Mouse (Mus musculus): Measurements from ENCODE around the gene Olfr718-ps1.

- no peak for TF ChIP-seq HCFC1 (IDR thresholded peaks at IDR 0.05; ENCODE audit: borderline replicate concordance, insufficient read depth, low read length)
- no peak for TF ChIP-seq ZC3H11A (IDR thresholded peaks at IDR 0.05; ENCODE audit: borderline replicate concordance, low read depth, low read length)
- no peak for TF ChIP-seq ZNF384 (IDR thresholded peaks at IDR 0.05; ENCODE audit: low read depth, low read length)
- TF ChIP-seq MAFK (IDR thresholded peaks at IDR 0.05; ENCODE audit: insufficient read depth, low read depth, low read length), result peak; percentile 60
These were observed 12.3 kb downstream of the Olfr718-ps1 start for GRCm38 (mm10) chr5:143135042-143135441.
